Mouse (Mus musculus) kidney, adult 2 months (tissue): ENCODE data around the gene Zfp992.
"Not testable (repeated sequence)": the region's sequence is repeated elsewhere in the genome, so short reads cannot be mapped to it uniquely, and the experiment has no call there.

ENCODE experiments used
- CTCF ChIP-seq: fragments of 200-500 bp; conservative IDR thresholded peaks from 2 replicates; pipeline ENCODE4 v1.5.1; 2011; ENCODE audit warnings: low read depth, mild to moderate bottlenecking, control low read depth, low read length, moderate library complexity, mixed read lengths; ENCODE audit not compliant: insufficient read depth, insufficient read length
- POLR2A ChIP-seq: fragments of 200-500 bp; IDR thresholded peaks from one replicate; pipeline ENCODE4 v1.6.1; 2011; ENCODE audit warnings: low read depth, low read length, control low read depth

GRCm38 (mm10) chr4:146476260-146476659 lies 27.4 kb downstream of the Zfp992 start:
- TF ChIP-seq CTCF, POLR2A: not testable (repeated sequence)
